Mouse (Mus musculus) T-helper 2 cell (primary cell): ENCODE measurements around the gene Sst.

Experiments used
- in situ Hi-C: fragments of 300-600 bp; cut with MboI, MseI; formaldehyde crosslinking; loops from one replicate; pipeline ENCODE4 v1.15.1; 2025; ENCODE audit warnings: high pct_unique_total_duplicates

Gene Sst

GRCm38 (mm10) chr16:23890636-23891035 is at the start of gene Sst:
Sst (minus strand) TSS chr16:23890958.
- in situ Hi-C loops: no loop called here

GRCm38 (mm10) chr16:23934397-23934796 is 43.6 kb upstream of the Sst start:
- in situ Hi-C loops: no loop called here

- in situ Hi-C loops: no loop called here
Observed at GRCm38 (mm10) chr16:23932294-23932693, 41.5 kb upstream of the Sst start, which contains the start of gene Rtp2. Rtp2 (minus strand) TSS chr16:23932394.

- in situ Hi-C loops: no loop called here
Observed at GRCm38 (mm10) chr16:23931275-23931674, 40.5 kb upstream of the Sst start.

GRCm38 (mm10) chr16:23930426-23931073 is 39.8 kb upstream of the Sst start:
- in situ Hi-C loops: no loop called here

GRCm38 (mm10) chr16:23927301-23928114 is 36.8 kb upstream of the Sst start:
- in situ Hi-C loops: no loop called here

GRCm38 (mm10) chr16:23922906-23923305 is 32.1 kb upstream of the Sst start:
- in situ Hi-C loops: no loop called here

GRCm38 (mm10) chr16:23921697-23922096 is 30.9 kb upstream of the Sst start:
- in situ Hi-C loops: no loop called here

- in situ Hi-C loops: no loop called here
Observed at GRCm38 (mm10) chr16:23919418-23919817, 28.7 kb upstream of the Sst start.

- in situ Hi-C loops: no loop called here
Observed at GRCm38 (mm10) chr16:23913401-23913800, 22.6 kb upstream of the Sst start.

- in situ Hi-C loops: no loop called here
Observed at GRCm38 (mm10) chr16:23912741-23913140, 22.0 kb upstream of the Sst start.

- in situ Hi-C loops: loop anchor here (10.0 kb wide), 1 partner anchor 1334 kb away; no protein-coding TSS in a partner anchor
Observed at GRCm38 (mm10) chr16:23909015-23909354, 18.2 kb upstream of the Sst start.

- in situ Hi-C loops: loop anchor here (10.0 kb wide), 1 partner anchor 1334 kb away; no protein-coding TSS in a partner anchor
Observed at GRCm38 (mm10) chr16:23908076-23909014, 17.6 kb upstream of the Sst start.

GRCm38 (mm10) chr16:23906586-23906985 is 15.8 kb upstream of the Sst start:
- in situ Hi-C loops: loop anchor here (10.0 kb wide), 1 partner anchor 1332 kb away; no protein-coding TSS in a partner anchor

GRCm38 (mm10) chr16:23901411-23901810 is 10.7 kb upstream of the Sst start:
- in situ Hi-C loops: loop anchor here (10.0 kb wide), 1 partner anchor 1327 kb away; no protein-coding TSS in a partner anchor

- in situ Hi-C loops: loop anchor here (10.0 kb wide), 1 partner anchor 1325 kb away; no protein-coding TSS in a partner anchor
Observed at GRCm38 (mm10) chr16:23900061-23900460, 9.3 kb upstream of the Sst start.

- in situ Hi-C loops: loop anchor here (5.0 kb wide), 1 partner anchor 347 kb away; no protein-coding TSS in a partner anchor
Observed at GRCm38 (mm10) chr16:23898840-23899239, 8.1 kb upstream of the Sst start.

GRCm38 (mm10) chr16:23897984-23898586 is 7.3 kb upstream of the Sst start:
- in situ Hi-C loops: loop anchor here (5.0 kb wide), 1 partner anchor 346 kb away; no protein-coding TSS in a partner anchor

- in situ Hi-C loops: loop anchor here (5.0 kb wide), 1 partner anchor 345 kb away; no protein-coding TSS in a partner anchor
Observed at GRCm38 (mm10) chr16:23897486-23897885, 6.7 kb upstream of the Sst start.

GRCm38 (mm10) chr16:23895135-23895534 is 4.4 kb upstream of the Sst start:
- in situ Hi-C loops: loop anchor here (5.0 kb wide), 1 partner anchor 343 kb away; no protein-coding TSS in a partner anchor

GRCm38 (mm10) chr16:23890151-23890550 is 607 bp downstream of the Sst start:
- in situ Hi-C loops: no loop called here
